Mouse (Mus musculus): ENCODE data around the gene Epgn. TPM values are rescaled to one million over a fixed set of nuclear protein-coding genes. Genes with fewer than 3 reads are reported as not detected.

Gene Epgn
- polyA plus RNA-seq (2015; fragmentation: Nextera tagmentation; extraction: Ambion mirVana) = not detected in 2 replicates

- no peaks in the 10 kb centered on the region for H3K9me3 ChIP-seq
- 81% methylated on average over 6 of the region's 6 CpGs for WGBS
- no peak for ATAC-seq
Observed at GRCm38 (mm10) chr5:91027164-91027563, at the start of gene Epgn. TSS of gene Epgn (plus strand) at chr5:91027464.

GRCm38 (mm10) chr5:90980297-90980696, 47.0 kb upstream of the Epgn start:
- Histone ChIP-seq H3K27me3 (replicated peaks) (no peaks in the 10 kb centered on the region), H3K4me2 (replicated peaks) (no peak overlapping the region), H3K9me3 (no peaks in the 10 kb centered on the region), H3K4me3 (replicated peaks) (no peak overlapping the region), H3K36me3 (no peaks in the 10 kb centered on the region), H3K27ac (no peak overlapping the region), H3K9ac (no peak overlapping the region), H3K4me1 (replicated peaks) (no peaks in the 10 kb centered on the region)
- 78% methylated on average over 7 of the region's 7 CpGs for WGBS
- ATAC-seq = no peak

More at GRCm38 (mm10) chr5:91027164-91027563, at the start of gene Epgn:
- H3K27me3 ChIP-seq (replicated peaks) = no peaks in the 10 kb centered on the region
- no peak within 1 kb of the TSS for H3K4me2 ChIP-seq (replicated peaks)
- no peak within 1 kb of the TSS for H3K9ac ChIP-seq
- H3K4me3 ChIP-seq (replicated peaks) = no peak within 1 kb of the TSS
- H3K27ac ChIP-seq = no peak within 1 kb of the TSS
- H3K36me3 ChIP-seq = no peaks in the 10 kb centered on the region
- H3K4me1 ChIP-seq (replicated peaks) = no peaks in the 10 kb centered on the region

DNA sequence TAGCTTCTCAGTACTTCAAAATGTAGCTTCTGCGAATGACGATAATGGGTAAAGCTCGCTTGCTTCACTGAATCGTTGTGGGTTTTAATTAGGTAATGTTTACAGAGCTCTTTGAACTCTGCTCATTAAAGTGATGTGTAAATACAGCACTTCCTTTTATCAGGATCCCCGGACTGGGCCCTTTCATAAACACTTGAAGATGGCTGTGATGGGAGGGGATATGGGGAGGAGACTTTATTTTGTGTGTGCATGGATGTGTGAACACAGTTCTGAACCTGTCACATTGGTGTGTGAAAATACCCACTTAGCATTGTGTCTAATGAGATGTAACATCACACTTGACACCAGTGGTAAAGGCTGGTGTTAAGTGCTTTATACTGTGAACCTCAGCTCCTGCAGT, 39.7 kb upstream of the Epgn start:
- Histone ChIP-seq H3K9ac (no peak overlapping the region), H3K9me3 (no peaks in the 10 kb centered on the region), H3K4me1 (replicated peaks) (no peaks in the 10 kb centered on the region), H3K27me3 (replicated peaks) (no peaks in the 10 kb centered on the region), H3K27ac (no peak overlapping the region), H3K36me3 (no peaks in the 10 kb centered on the region), H3K4me3 (replicated peaks) (no peak overlapping the region), H3K4me2 (replicated peaks) (no peak overlapping the region)
- no peak for ATAC-seq
- 57% methylated on average over 5 of the region's 5 CpGs for WGBS

- H3K36me3 ChIP-seq = no peaks in the 10 kb centered on the region
- 82% methylated on average over 3 of the region's 3 CpGs for WGBS
- H3K4me2 ChIP-seq (replicated peaks) = no peak overlapping the region
- H3K27me3 ChIP-seq (replicated peaks) = no peaks in the 10 kb centered on the region
- ATAC-seq = no peak
- no peak overlapping the region for H3K4me3 ChIP-seq (replicated peaks)
- no peaks in the 10 kb centered on the region for H3K9me3 ChIP-seq
- no peak overlapping the region for H3K9ac ChIP-seq
- H3K27ac ChIP-seq = no peak overlapping the region
- H3K4me1 ChIP-seq (replicated peaks) = no peaks in the 10 kb centered on the region
Observed at GRCm38 (mm10) chr5:90988149-90988548, 39.1 kb upstream of the Epgn start.

DNA sequence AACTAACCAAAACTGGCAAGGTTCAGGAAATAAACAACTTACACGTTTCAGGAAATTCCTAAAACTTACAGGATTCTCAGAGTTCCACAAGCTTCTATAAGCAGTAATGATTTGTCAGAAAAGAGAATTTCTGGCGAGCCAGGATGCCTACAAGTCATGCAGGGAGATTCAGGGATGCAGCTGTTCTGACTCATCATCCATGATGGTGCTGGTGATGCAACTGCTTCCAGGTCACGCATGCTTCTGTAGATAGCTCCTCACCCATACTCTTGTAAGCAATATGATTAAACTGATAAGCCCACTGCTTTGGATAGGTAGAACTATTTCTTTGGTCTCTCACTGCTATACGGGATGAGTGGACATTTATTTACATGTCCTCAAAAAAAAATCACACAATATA, 38.7 kb upstream of the Epgn start:
- Histone ChIP-seq H3K4me1 (replicated peaks) (no peaks in the 10 kb centered on the region), H3K9ac (no peak overlapping the region)

DNA sequence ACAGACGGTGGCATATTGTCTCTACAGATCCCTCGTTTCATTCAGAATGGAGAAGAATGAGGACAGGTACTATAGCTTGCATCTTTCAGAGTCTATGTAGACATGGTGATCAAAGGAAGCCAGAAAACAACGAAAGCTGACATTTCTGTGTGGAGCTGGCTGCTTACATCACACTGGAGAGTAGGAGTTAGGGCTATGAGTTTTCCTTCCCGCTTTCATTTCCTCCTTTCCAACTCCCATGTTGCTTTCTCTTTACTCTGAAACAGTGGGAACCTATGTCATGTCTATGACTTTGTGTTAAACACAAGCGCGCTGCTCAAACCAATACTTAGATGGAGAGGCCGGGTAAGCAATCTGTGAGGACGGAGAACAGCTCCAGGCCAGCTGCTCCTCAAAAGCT, 27.3 kb upstream of the Epgn start:
- H3K4me1 ChIP-seq (replicated peaks) = no peaks in the 10 kb centered on the region
- H3K36me3 ChIP-seq = no peaks in the 10 kb centered on the region
- H3K27ac ChIP-seq = no peak overlapping the region
- H3K9me3 ChIP-seq = no peaks in the 10 kb centered on the region
- no peak overlapping the region for H3K4me3 ChIP-seq (replicated peaks)
- no peak overlapping the region for H3K4me2 ChIP-seq (replicated peaks)
- 92% methylated on average over 8 of the region's 8 CpGs for WGBS
- no peaks in the 10 kb centered on the region for H3K27me3 ChIP-seq (replicated peaks)
- no peak overlapping the region for H3K9ac ChIP-seq
- no peak for ATAC-seq

More for the DNA sequence above, 38.7 kb upstream of the Epgn start:
- no peak overlapping the region for H3K27ac ChIP-seq
- no peak overlapping the region for H3K4me2 ChIP-seq (replicated peaks)
- ATAC-seq = no peak
- no peaks in the 10 kb centered on the region for H3K36me3 ChIP-seq
- H3K4me3 ChIP-seq (replicated peaks) = no peak overlapping the region
- no peaks in the 10 kb centered on the region for H3K9me3 ChIP-seq
- no peaks in the 10 kb centered on the region for H3K27me3 ChIP-seq (replicated peaks)
- WGBS = 92% methylated on average over 4 of the region's 4 CpGs

- 76% methylated on average over 10 of the region's 10 CpGs for WGBS
- H3K4me3 ChIP-seq (replicated peaks) = no peak overlapping the region
- no peaks in the 10 kb centered on the region for H3K4me1 ChIP-seq (replicated peaks)
- H3K9me3 ChIP-seq = no peaks in the 10 kb centered on the region
- no peak overlapping the region for H3K27ac ChIP-seq
- peak; percentile 55; the same call in 1 of the 2 replicates for ATAC-seq
- no peaks in the 10 kb centered on the region for H3K36me3 ChIP-seq
- H3K9ac ChIP-seq = no peak overlapping the region
- H3K4me2 ChIP-seq (replicated peaks) = no peak overlapping the region
- H3K27me3 ChIP-seq (replicated peaks) = no peaks in the 10 kb centered on the region
Observed at GRCm38 (mm10) chr5:91015216-91015615, 12.0 kb upstream of the Epgn start.

DNA sequence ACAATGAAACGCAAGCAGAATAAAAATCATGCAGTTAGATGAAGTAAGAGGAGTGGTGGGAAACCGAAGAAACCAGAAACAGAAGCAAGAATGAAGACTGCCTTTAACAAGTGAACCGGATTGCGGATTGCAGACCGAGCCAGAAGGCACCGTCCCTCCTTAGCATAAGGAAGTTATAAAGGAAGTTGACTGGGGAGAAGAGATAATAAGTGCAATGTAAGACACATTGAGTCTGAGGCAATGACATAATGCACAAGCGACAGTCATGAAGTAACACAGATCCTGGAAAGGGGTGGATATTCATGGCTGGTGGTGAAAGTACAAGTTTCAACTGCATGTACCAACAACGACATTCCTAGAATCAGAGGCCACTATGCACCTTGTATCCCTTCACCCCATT, 4.2 kb upstream of the Epgn start:
- Histone ChIP-seq H3K9ac (no peak overlapping the region), H3K27me3 (replicated peaks) (no peaks in the 10 kb centered on the region), H3K4me3 (replicated peaks) (no peak overlapping the region), H3K36me3 (no peaks in the 10 kb centered on the region), H3K4me1 (replicated peaks) (no peaks in the 10 kb centered on the region), H3K27ac (no peak overlapping the region), H3K4me2 (replicated peaks) (no peak overlapping the region), H3K9me3 (no peaks in the 10 kb centered on the region)
- WGBS = 86% methylated on average over 8 of the region's 8 CpGs
- no peak for ATAC-seq

- no peaks in the 10 kb centered on the region for H3K9me3 ChIP-seq
- no peak overlapping the region for H3K9ac ChIP-seq
- H3K4me1 ChIP-seq (replicated peaks) = no peaks in the 10 kb centered on the region
- no peaks in the 10 kb centered on the region for H3K27me3 ChIP-seq (replicated peaks)
- H3K27ac ChIP-seq = no peak overlapping the region
- H3K4me3 ChIP-seq (replicated peaks) = no peak overlapping the region
- ATAC-seq = no peak
- H3K4me2 ChIP-seq (replicated peaks) = no peak overlapping the region
- WGBS = 32% methylated on average over 1 of the region's 1 CpGs
- no peaks in the 10 kb centered on the region for H3K36me3 ChIP-seq
Observed at GRCm38 (mm10) chr5:91027840-91028239, 576 bp downstream of the Epgn start.

GRCm38 (mm10) chr5:91030629-91031028, 3.4 kb downstream of the Epgn start:
- Histone ChIP-seq H3K27me3 (replicated peaks) (no peaks in the 10 kb centered on the region), H3K4me2 (replicated peaks) (no peak overlapping the region), H3K4me1 (replicated peaks) (no peaks in the 10 kb centered on the region), H3K9ac (no peak overlapping the region), H3K9me3 (no peaks in the 10 kb centered on the region), H3K36me3 (no peaks in the 10 kb centered on the region), H3K4me3 (replicated peaks) (no peak overlapping the region), H3K27ac (no peak overlapping the region)
- 92% methylated on average over 2 of the region's 2 CpGs for WGBS
- no peak for ATAC-seq

- Histone ChIP-seq H3K9me3 (no peaks in the 10 kb centered on the region), H3K4me3 (replicated peaks) (no peak overlapping the region), H3K9ac (no peak overlapping the region), H3K27me3 (replicated peaks) (no peaks in the 10 kb centered on the region), H3K36me3 (no peaks in the 10 kb centered on the region), H3K27ac (no peak overlapping the region), H3K4me1 (replicated peaks) (no peaks in the 10 kb centered on the region), H3K4me2 (replicated peaks) (no peak overlapping the region)
- no peak for ATAC-seq
- 79% methylated on average over 2 of the region's 2 CpGs for WGBS
Observed at GRCm38 (mm10) chr5:91035341-91035740, 8.1 kb downstream of the Epgn start.

DNA sequence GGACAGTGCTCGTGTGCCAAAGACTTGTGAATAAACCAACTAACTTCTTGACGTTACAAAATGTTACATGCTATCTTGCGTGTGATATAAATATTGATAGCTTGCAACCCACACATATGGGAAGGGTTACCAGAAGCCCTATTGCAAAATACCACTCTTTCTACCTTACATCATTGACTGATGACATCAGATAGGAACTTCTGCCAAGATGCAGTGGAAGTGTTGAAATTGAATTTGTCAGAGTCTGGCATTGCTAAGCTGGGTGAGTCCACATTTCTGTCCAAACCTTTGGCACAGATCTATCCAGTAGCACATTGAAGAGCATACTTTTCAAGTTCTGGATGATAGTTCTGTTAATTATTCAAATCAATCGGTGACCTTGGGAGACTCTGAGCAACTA, 9.4 kb downstream of the Epgn start:
- Histone ChIP-seq H3K9me3 (no peaks in the 10 kb centered on the region), H3K27me3 (replicated peaks) (no peaks in the 10 kb centered on the region), H3K36me3 (no peaks in the 10 kb centered on the region), H3K4me1 (replicated peaks) (no peaks in the 10 kb centered on the region), H3K4me2 (replicated peaks) (no peak overlapping the region), H3K9ac (no peak overlapping the region), H3K27ac (no peak overlapping the region), H3K4me3 (replicated peaks) (no peak overlapping the region)
- no peak for ATAC-seq
- 80% methylated on average over 4 of the region's 4 CpGs for WGBS

DNA sequence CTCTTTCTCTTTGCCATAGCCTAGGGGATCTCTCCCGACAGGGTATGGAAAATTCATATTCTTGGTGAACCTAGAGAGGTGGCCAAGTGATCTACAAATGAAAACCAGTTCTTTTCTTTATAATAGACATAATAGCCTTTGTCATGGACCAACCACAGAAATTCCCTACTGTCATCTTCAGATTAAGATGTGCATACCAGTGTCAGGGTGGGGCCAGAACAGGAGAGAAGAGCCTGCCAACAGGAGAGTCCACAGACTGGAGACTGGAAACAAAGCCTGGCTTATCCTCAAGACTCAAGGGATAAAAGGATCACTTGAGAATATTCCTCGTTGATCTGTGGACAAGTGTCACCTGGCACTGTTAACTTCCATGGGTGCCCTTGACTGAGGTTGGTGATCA, 10.5 kb downstream of the Epgn start:
- H3K4me3 ChIP-seq (replicated peaks) = no peak overlapping the region
- no peaks in the 10 kb centered on the region for H3K27me3 ChIP-seq (replicated peaks)
- H3K36me3 ChIP-seq = no peaks in the 10 kb centered on the region
- WGBS = 73% methylated on average over 2 of the region's 2 CpGs
- H3K9me3 ChIP-seq = no peaks in the 10 kb centered on the region
- no peak overlapping the region for H3K4me2 ChIP-seq (replicated peaks)
- no peak overlapping the region for H3K27ac ChIP-seq
- H3K9ac ChIP-seq = no peak overlapping the region
- H3K4me1 ChIP-seq (replicated peaks) = no peaks in the 10 kb centered on the region
- ATAC-seq = no peak
